Mouse (Mus musculus): Measurements from ENCODE around the gene Trim17.

Trim17 gene

GRCm38 (mm10) chr11:58990794-58991193, 36.3 kb downstream of the Trim17 start:
- DNase-seq (ENCODE audit: low read depth, low spot score) = no peak

GRCm38 (mm10) chr11:58991911-58992310, 37.4 kb downstream of the Trim17 start:
- DNase-seq (ENCODE audit: low read depth, low spot score) = no peak

DNA sequence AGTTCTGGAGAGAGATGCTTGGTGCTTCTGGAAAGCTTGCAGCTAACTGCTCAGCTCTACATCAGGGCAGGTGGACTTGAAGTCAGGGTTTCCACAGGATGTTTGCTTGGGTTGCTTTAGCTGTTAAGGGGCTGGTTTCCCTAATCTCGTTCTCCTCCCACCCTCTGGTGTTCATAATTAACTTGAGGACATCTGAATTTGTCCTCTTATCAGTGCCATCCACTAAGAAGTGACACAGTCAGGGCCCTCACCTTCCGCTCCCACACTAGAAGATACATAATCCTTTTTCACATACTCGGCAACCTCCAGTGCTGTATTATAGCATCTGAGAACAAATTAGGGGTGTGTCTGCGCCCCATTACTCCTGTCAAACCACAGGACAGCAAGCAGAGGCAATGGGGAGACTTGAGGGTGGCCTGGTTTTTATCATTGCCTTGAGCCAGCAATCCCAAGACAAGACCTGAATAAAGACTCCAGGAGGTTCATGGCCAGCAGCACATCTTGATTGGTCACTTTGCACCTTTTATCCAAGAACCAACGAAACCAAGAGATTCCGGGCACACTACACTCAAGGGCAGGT, 38.7 kb downstream of the Trim17 start:
- no peak for DNase-seq (ENCODE audit: low read depth, low spot score)

GRCm38 (mm10) chr11:58994337-58994826, 39.9 kb downstream of the Trim17 start:
- peak; percentile 23 for DNase-seq (ENCODE audit: low read depth, low spot score)

DNA sequence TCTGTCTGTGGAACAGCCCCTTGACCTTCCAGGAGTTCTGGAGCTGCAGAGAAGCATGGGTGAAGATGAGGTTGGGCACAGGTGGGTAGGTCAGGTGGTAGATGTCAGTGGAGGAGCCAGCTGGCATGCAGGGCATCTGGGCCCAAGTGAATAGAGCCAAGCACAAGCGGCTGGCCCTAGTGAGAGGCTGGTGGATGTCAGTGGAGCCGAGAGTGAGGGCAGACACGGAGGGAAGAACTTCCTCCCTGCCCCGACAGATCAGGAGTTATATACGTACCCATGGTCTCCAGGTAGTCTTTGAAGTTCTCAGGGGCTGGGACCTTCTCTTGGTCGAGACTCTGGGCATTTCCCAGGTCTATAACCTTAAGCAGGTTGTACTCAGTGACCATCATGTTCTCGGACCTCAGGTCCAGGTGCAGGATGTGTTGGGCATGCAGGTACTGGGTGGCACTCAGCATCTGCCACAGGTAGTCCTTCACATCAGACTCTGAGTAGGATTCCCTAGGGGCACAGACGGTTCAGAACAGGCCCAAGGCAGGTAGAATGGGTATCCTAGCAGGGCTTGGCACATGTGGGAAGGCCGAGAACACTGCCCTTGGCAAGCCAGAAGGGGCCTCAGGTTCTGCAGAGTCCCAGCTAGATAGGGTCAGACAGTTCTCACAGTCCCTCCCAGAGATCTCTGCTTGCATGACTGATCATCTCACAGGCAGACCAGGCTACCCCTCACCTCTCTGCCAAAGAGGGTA, 40.7 kb downstream of the Trim17 start:
- DNase-seq (ENCODE audit: low read depth, low spot score) = no peak

DNA sequence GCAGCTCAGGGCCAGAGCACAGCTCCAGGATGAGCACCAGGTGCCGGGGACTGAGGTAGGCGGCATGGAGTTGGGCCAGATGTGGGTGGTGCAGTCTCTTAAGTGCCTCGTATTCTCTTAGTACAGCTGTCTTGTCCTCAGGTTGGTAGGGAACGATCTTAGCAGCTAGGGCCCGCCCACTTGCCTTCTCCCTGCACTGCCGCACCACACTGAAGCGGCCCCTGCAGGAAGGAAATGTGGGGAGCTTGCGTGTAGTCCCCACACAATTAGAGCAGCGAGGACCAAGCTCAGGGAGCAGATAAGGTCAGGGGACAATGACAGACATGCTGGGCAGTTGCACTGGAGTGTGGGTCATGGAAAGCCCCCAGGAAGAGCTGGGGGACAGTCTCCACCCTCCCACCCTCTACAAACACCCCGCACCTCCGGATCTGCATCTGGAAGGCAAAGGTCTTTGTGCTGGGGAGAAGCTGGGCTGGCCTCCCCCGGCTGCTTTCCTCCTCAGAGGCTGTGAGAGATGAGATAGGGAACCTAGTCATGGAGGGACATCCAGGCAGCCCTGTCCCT, 41.4 kb downstream of the Trim17 start:
- DNase-seq (ENCODE audit: low read depth, low spot score) = no peak

DNA sequence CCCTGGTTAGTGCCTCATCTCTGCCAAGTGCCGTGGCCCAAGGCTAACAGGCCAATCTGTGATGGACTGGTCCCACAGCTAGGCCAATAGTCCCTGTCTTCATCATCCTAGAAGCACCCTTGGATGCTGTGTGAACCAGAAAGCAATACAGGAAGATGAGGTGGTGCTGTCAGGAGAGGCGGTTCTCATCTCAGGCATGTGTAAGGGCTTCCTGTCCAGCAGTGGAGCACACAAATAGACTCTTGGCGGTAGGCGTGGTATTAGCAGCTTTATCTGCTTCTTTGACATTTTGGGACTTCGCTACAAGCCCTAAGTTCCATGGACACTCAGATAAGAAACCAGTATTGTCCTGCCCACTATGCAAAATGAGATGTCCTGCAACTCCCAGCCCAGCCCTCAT, 43.1 kb downstream of the Trim17 start:
- DNase-seq (ENCODE audit: low read depth, low spot score) = no peak

DNA sequence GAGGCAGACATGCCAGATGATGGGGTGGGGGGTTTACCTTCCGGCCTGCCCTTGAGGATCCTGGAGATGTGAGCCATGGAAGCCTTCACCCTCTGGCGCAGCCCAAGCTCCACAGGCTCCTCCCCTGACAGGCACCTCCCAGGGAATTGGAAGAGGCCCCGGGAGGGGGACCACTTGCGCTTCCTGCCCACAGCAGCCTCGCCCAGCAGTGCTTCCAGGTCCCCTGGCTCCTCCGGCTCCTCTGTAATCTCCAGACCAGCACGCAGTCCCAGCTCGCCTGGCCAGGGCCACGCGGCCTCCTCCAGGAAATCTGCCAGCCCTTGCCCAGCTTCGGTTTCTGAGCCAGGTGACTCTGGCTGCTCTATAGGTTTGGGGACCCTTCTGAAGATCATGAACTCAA, 44.7 kb downstream of the Trim17 start:
- no peak for DNase-seq (ENCODE audit: low read depth, low spot score)

GRCm38 (mm10) chr11:58999830-59000229, 45.3 kb downstream of the Trim17 start:
- DNase-seq (ENCODE audit: low read depth, low spot score) = no peak

- no peak for DNase-seq (ENCODE audit: low read depth, low spot score)
Measured at GRCm38 (mm10) chr11:59000635-59001034, 46.1 kb downstream of the Trim17 start.

DNA sequence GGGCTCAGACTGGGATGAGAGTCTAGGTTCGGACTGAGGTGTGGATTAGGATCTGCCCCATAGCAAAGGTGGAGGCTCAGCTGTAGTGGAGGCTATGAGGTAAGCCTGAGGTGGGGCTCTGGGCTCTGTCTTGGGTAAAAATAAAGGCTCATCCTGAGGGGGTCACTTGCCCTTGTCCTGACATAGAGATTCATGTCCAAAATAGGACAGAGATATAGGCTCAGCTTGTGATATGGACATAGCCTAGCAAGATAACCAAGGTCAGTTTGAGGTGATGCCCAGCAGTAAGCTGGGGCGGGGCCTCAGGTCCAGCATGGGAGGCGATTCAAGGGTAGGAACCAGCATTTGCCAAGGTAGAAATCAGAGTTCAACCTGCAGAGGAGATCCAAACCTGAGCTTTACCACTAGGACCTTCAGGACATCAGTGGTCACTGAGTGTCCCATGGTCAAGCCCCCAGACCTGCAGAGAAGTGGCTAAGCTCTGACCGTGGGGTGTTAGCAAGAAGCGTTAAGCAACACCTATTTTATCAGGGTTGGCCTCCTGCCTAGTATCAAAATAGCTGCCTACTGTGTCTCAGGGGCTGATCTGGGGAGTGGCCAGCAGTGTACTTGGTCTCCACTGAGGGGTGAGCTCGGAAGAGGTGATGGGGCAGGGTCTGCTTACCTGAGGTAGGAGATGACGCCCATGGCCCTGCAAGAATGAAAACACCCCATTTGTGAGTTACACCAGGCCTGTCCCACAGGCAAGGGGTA, 48.0 kb downstream of the Trim17 start:
- no peak for DNase-seq (ENCODE audit: low read depth, low spot score)

DNA sequence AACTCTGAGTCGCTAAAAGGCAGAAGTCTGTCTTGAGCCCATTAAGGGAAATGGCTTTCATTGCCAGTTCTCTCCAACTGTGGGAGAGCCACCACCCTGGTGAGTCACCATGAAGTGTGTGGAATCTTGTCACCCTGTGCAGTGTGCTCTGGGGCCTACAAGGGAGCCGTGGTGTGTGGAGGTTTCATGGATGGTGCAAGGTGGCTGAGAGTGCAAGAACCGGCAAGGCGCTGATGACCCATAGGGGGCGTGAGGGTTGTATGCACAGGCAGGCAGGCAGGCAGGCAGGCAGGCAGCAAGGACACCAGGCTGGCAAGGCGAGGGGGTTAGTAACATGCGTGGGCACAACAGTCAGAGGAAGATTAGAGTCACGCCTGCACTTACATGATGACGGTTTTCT, 60.6 kb downstream of the Trim17 start:
- DNase-seq (ENCODE audit: low read depth, low spot score) = no peak

All from forelimb bud, embryonic 11.5 days (tissue).